Mouse (Mus musculus) forebrain, embryonic 12.5 days (tissue): ENCODE results near the gene Nlrp9b. TPM values are rescaled to one million over a fixed set of nuclear protein-coding genes. Genes with fewer than 3 reads are reported as not detected.

Source experiments
- polyA plus RNA-seq: library from polyadenylated mRNA; unstranded; fragments of >200 nt; fragmentation: Nextera tagmentation; extraction: Ambion mirVana; gene quantifications from 2 replicates; pipeline ENCODE4 v1.2.1, GENCODE M21; 2016

The Nlrp9b gene
- polyA plus RNA-seq, 1 experiment from 2014 or later: not detected

Other genes starting within 250 kb of the Nlrp9b start
- gene Nectin2, start 241.0 kb upstream of the Nlrp9b start, polyA plus RNA-seq: 45.9 and 47.3 TPM in 2 replicates
- 8.9 and 10.9 TPM in 2 replicates for gene Bcam, start 220.4 kb upstream of the Nlrp9b start, polyA plus RNA-seq
- gene Cblc, start 194.7 kb upstream of the Nlrp9b start, polyA plus RNA-seq: 0.47 and 0.56 TPM in 2 replicates
- 0.62 and 0.96 TPM in 2 replicates for gene Bcl3, start 168.7 kb upstream of the Nlrp9b start, polyA plus RNA-seq
- 0.65 and 1.3 TPM in 2 replicates for gene Gm19345, start 139.5 kb upstream of the Nlrp9b start, polyA plus RNA-seq
- gene Ceacam16, start 130.2 kb upstream of the Nlrp9b start, polyA plus RNA-seq: not detected in 2 replicates
- gene Ceacam19, start 103.5 kb upstream of the Nlrp9b start, polyA plus RNA-seq: not detected in 2 replicates
- gene Pvr, start 70.3 kb upstream of the Nlrp9b start, polyA plus RNA-seq: 3.2 and 4.3 TPM in 2 replicates
- gene Igsf23, start 40.7 kb upstream of the Nlrp9b start, polyA plus RNA-seq: not detected in 2 replicates
- gene Ceacam20, start 26.1 kb upstream of the Nlrp9b start, polyA plus RNA-seq: not detected in 2 replicates
- not detected in 2 replicates for gene Vmn1r91, start 108.2 kb downstream of the Nlrp9b start, polyA plus RNA-seq
- not detected in 2 replicates for gene Gm16442, start 131.1 kb downstream of the Nlrp9b start, polyA plus RNA-seq
- gene Vmn1r93, start 147.6 kb downstream of the Nlrp9b start, polyA plus RNA-seq: not detected in 2 replicates
- gene Vmn1r94, start 176.9 kb downstream of the Nlrp9b start, polyA plus RNA-seq: not detected in 2 replicates
- gene Vmn1r95, start 202.2 kb downstream of the Nlrp9b start, polyA plus RNA-seq: not detected in 2 replicates
- not detected in 2 replicates for gene Gm6164, start 214.1 kb downstream of the Nlrp9b start, polyA plus RNA-seq
- not detected in 2 replicates for gene Gm4498, start 242.4 kb downstream of the Nlrp9b start, polyA plus RNA-seq